Comparison of ENCODE assay signal across 23 mouse cellular contexts in genomic region chr6:67140645-67141250, GRCm38 (mm10).
A peak's percentile ranks its signal among the peaks of the same experiment; 100 is the strongest.
DNase-seq lines count a peak whose midpoint lies in the region; ATAC-seq and TF ChIP-seq lines count a peak whose summit lies in the region.
"Had no signal": no experiment of that assay in that cellular context is flagged by ENCODE, and none has a peak within 500 bp of the region (broad histone marks: within the 10 kb centered on the region; RNA-seq: fewer than 3 reads in every experiment).

No protein-coding gene starts in this region.

- DNase-seq in embryonic facial prominence, embryonic 10.5 days (ENCODE audit: low spot score): no peak
- DNase-seq in Muller cell, postnatal 12 days (ENCODE audit: inconsistent ontology term): peak; percentile 33
- DNase-seq in heart, postnatal 0 days (ENCODE audit: low spot score): no peak
- DNase-seq in hindbrain, embryonic 14.5 days (ENCODE audit: low spot score): no peak
- DNase-seq in embryo, embryonic 10.5 days (ENCODE audit: low spot score): no peak
- DNase-seq in lung, postnatal 36 days: no peak
- DNase-seq: adrenal gland, postnatal 14 days; cerebellum, adult 18-20 months; kidney, postnatal 14 days; liver, embryonic 13.5 days; retina, postnatal 1 day; right cerebral cortex, postnatal 4 days; thymus, postnatal 14 days had no signal

- ATAC-seq in embryonic facial prominence, embryonic 12.5 days (ENCODE audit: insufficient number of reproducible peaks, insufficient read depth, low FRiP score, low TSS enrichment): 0 out of 2 replicates have a peak, but pooled peaks have one; percentile 16
- peak; percentile 11; the same call in 1 of the 2 replicates for ATAC-seq in heart, postnatal 0 days (ENCODE audit: insufficient read depth, low read depth)
- no peak for ATAC-seq in hindbrain, embryonic 14.5 days (ENCODE audit: low FRiP score)
- ATAC-seq: forebrain, embryonic 14.5 days; inflammation-experienced regulatory T-cells, adult 6 months; midbrain, embryonic 13.5 days had no signal

- no peak overlapping the region for H3K4me3 ChIP-seq in embryonic facial prominence, embryonic 12.5 days
- no peak overlapping the region for H3K4me3 ChIP-seq in embryonic facial prominence, embryonic 10.5 days
- H3K4me3 ChIP-seq in heart, postnatal 0 days (ENCODE audit: low read depth, low read length): no peak overlapping the region
- peak overlapping the region; percentile 21; the same call in 1 of the 2 replicates for H3K4me3 ChIP-seq in small intestine, adult 2 months (ENCODE audit: low read depth, low read length)
- no peak overlapping the region for H3K4me3 ChIP-seq in hindbrain, embryonic 14.5 days (replicated peaks; ENCODE audit: low read length)
- H3K4me3 ChIP-seq: heart, adult 2 months; hindbrain, embryonic 10.5 days; left cerebral cortex, adult 2 months; liver, embryonic 13.5 days; lung, embryonic 15.5 days; midbrain, embryonic 13.5 days had no signal

- H3K27ac ChIP-seq in embryonic facial prominence, embryonic 12.5 days: no peak overlapping the region
- no peak overlapping the region for H3K27ac ChIP-seq in embryonic facial prominence, embryonic 10.5 days (replicated peaks)
- H3K27ac ChIP-seq in heart, postnatal 0 days (ENCODE audit: low read depth): no peak overlapping the region
- H3K27ac ChIP-seq in small intestine, adult 2 months (ENCODE audit: insufficient read depth, low read depth, low read length): peak overlapping the region; percentile 94
- no peak overlapping the region for H3K27ac ChIP-seq in hindbrain, embryonic 14.5 days
- H3K27ac ChIP-seq: heart, adult 2 months; hindbrain, embryonic 10.5 days; left cerebral cortex, adult 2 months; liver, embryonic 13.5 days; lung, embryonic 15.5 days; midbrain, embryonic 13.5 days had no signal

- TF ChIP-seq POLR2A in small intestine, adult 2 months (IDR thresholded peaks at IDR 0.05; ENCODE audit: low read depth, low read length): peak; percentile 27; the same call in 1 of the 2 replicates

- no peak overlapping the region for H3K4me2 ChIP-seq in embryonic facial prominence, embryonic 12.5 days (replicated peaks)
- no peak overlapping the region for H3K4me2 ChIP-seq in heart, postnatal 0 days (ENCODE audit: low read depth, low read length)
- H3K4me2 ChIP-seq in hindbrain, embryonic 14.5 days (replicated peaks): no peak overlapping the region
- H3K4me2 ChIP-seq: liver, embryonic 13.5 days; lung, embryonic 15.5 days; midbrain, embryonic 13.5 days had no signal

- H3K9ac ChIP-seq in embryonic facial prominence, embryonic 12.5 days: no peak overlapping the region
- no peak overlapping the region for H3K9ac ChIP-seq in heart, postnatal 0 days (replicated peaks; ENCODE audit: low read depth, low read length)
- H3K9ac ChIP-seq in hindbrain, embryonic 14.5 days: no peak overlapping the region
- H3K9ac ChIP-seq: liver, embryonic 13.5 days; lung, embryonic 15.5 days; midbrain, embryonic 13.5 days had no signal

- no peaks in the 10 kb centered on the region for H3K36me3 ChIP-seq in embryonic facial prominence, embryonic 12.5 days
- H3K36me3 ChIP-seq in embryonic facial prominence, embryonic 10.5 days (replicated peaks): no peaks in the 10 kb centered on the region
- no peaks in the 10 kb centered on the region for H3K36me3 ChIP-seq in heart, postnatal 0 days (replicated peaks; ENCODE audit: control insufficient read depth, insufficient read depth, low read length)
- H3K36me3 ChIP-seq in small intestine, adult 2 months (ENCODE audit: control insufficient read depth, insufficient read depth, low read length): no peaks in the 10 kb centered on the region
- H3K36me3 ChIP-seq in hindbrain, embryonic 14.5 days (replicated peaks; ENCODE audit: control insufficient read depth, insufficient read depth): no peaks in the 10 kb centered on the region
- H3K36me3 ChIP-seq: hindbrain, embryonic 10.5 days; liver, embryonic 13.5 days; lung, embryonic 15.5 days; midbrain, embryonic 13.5 days had no signal

- TF ChIP-seq CTCF in heart, postnatal 0 days (IDR thresholded peaks at IDR 0.05; ENCODE audit: low read depth): no peak
- TF ChIP-seq CTCF in small intestine, adult 2 months (IDR thresholded peaks at IDR 0.05; ENCODE audit: extremely low read depth, insufficient read length, insufficient replicate concordance, low read depth, low read length): no peak

- H3K4me1 ChIP-seq in embryonic facial prominence, embryonic 12.5 days: no peaks in the 10 kb centered on the region
- H3K4me1 ChIP-seq in embryonic facial prominence, embryonic 10.5 days: peaks cover 10% of the 10 kb centered on the region; the same call in 1 of the 2 replicates
- no peaks in the 10 kb centered on the region for H3K4me1 ChIP-seq in heart, postnatal 0 days (ENCODE audit: control insufficient read depth, insufficient read depth)
- H3K4me1 ChIP-seq in small intestine, adult 2 months (ENCODE audit: control insufficient read depth, insufficient read depth, insufficient read length, low read length): peaks cover 60% of the 10 kb centered on the region
- H3K4me1 ChIP-seq in hindbrain, embryonic 14.5 days (replicated peaks; ENCODE audit: control insufficient read depth, insufficient read depth, low read length): no peaks in the 10 kb centered on the region
- H3K4me1 ChIP-seq: midbrain, embryonic 13.5 days had no signal

- 69% methylated on average over 6 of the region's 6 CpGs for WGBS in embryonic facial prominence, embryonic 12.5 days
- WGBS in embryonic facial prominence, embryonic 10.5 days: 75% methylated on average over 6 of the region's 6 CpGs
- 45% methylated on average over 6 of the region's 6 CpGs for WGBS in heart, postnatal 0 days
- WGBS in small intestine, adult 2 months: 24% methylated on average over 6 of the region's 6 CpGs
- WGBS in hindbrain, embryonic 14.5 days: 82% methylated on average over 6 of the region's 6 CpGs

- no peak for TF ChIP-seq EP300 in heart, postnatal 0 days (IDR thresholded peaks at IDR 0.05; ENCODE audit: low read depth)

- no peaks in the 10 kb centered on the region for H3K9me3 ChIP-seq in embryonic facial prominence, embryonic 12.5 days
- H3K9me3 ChIP-seq in embryonic facial prominence, embryonic 10.5 days: no peaks in the 10 kb centered on the region
- no peaks in the 10 kb centered on the region for H3K9me3 ChIP-seq in heart, postnatal 0 days (replicated peaks; ENCODE audit: control insufficient read depth, low read length)
- H3K9me3 ChIP-seq in hindbrain, embryonic 14.5 days (ENCODE audit: control insufficient read depth, low read length): no peaks in the 10 kb centered on the region
- H3K9me3 ChIP-seq: hindbrain, embryonic 10.5 days; liver, embryonic 13.5 days; lung, embryonic 15.5 days; midbrain, embryonic 13.5 days had no signal

- H3K27me3 ChIP-seq in embryonic facial prominence, embryonic 12.5 days: no peaks in the 10 kb centered on the region
- no peaks in the 10 kb centered on the region for H3K27me3 ChIP-seq in embryonic facial prominence, embryonic 10.5 days (replicated peaks; ENCODE audit: low read depth, poor library complexity, severe bottlenecking)
- H3K27me3 ChIP-seq in heart, postnatal 0 days (ENCODE audit: control insufficient read depth, insufficient read depth, low read length): no peaks in the 10 kb centered on the region
- no peaks in the 10 kb centered on the region for H3K27me3 ChIP-seq in small intestine, adult 2 months (ENCODE audit: control insufficient read depth, insufficient read depth, low read length)
- H3K27me3 ChIP-seq in hindbrain, embryonic 14.5 days (ENCODE audit: control insufficient read depth, insufficient read depth, low read length): no peaks in the 10 kb centered on the region
- H3K27me3 ChIP-seq: CH12.LX; liver, embryonic 13.5 days; lung, embryonic 15.5 days; midbrain, embryonic 13.5 days had no signal
